Mouse (Mus musculus): ENCODE measurements around the gene Prr22. TPM values are rescaled to one million over a fixed set of nuclear protein-coding genes. Genes with fewer than 3 reads are reported as not detected.

Gene Prr22
- polyA plus RNA-seq (2017; shearing (Covaris generic)), result under 1 TPM; 0.59 to 0.79 (median 0.75) TPM

GRCm38 (mm10) chr17:56769950-56770349, at the start of gene Prr22:
Gene Prr22 (plus strand): TSS chr17:56770250.
- no peak for ATAC-seq

- ATAC-seq, result no peak
Observed at GRCm38 (mm10) chr17:56722441-56722840, 47.6 kb upstream of the Prr22 start.

GRCm38 (mm10) chr17:56723419-56724161, 46.5 kb upstream of the Prr22 start:
- no peak for ATAC-seq

GRCm38 (mm10) chr17:56727029-56727649, 42.9 kb upstream of the Prr22 start:
- ATAC-seq, result no peak

GRCm38 (mm10) chr17:56727659-56728058, 42.4 kb upstream of the Prr22 start:
- no peak for ATAC-seq

- ATAC-seq, result no peak
Observed at GRCm38 (mm10) chr17:56728117-56728516, 41.9 kb upstream of the Prr22 start.

GRCm38 (mm10) chr17:56729151-56729550, 40.9 kb upstream of the Prr22 start:
- no peak for ATAC-seq

- ATAC-seq, result no peak
Observed at GRCm38 (mm10) chr17:56729656-56730055, 40.4 kb upstream of the Prr22 start.

- ATAC-seq, result no peak
Observed at GRCm38 (mm10) chr17:56736534-56736933, 33.5 kb upstream of the Prr22 start.

- no peak for ATAC-seq
Observed at GRCm38 (mm10) chr17:56738221-56738620, 31.8 kb upstream of the Prr22 start.

- no peak for ATAC-seq
Observed at GRCm38 (mm10) chr17:56740118-56740787, 29.8 kb upstream of the Prr22 start.

- ATAC-seq, result no peak
Observed at GRCm38 (mm10) chr17:56740788-56741160, 29.3 kb upstream of the Prr22 start.

- ATAC-seq, result no peak
Observed at GRCm38 (mm10) chr17:56744173-56744572, 25.9 kb upstream of the Prr22 start.

GRCm38 (mm10) chr17:56751404-56752072, 18.5 kb upstream of the Prr22 start:
- no peak for ATAC-seq

- no peak for ATAC-seq
Observed at GRCm38 (mm10) chr17:56753452-56753851, 16.6 kb upstream of the Prr22 start.

GRCm38 (mm10) chr17:56754271-56755185, 15.5 kb upstream of the Prr22 start:
- ATAC-seq, result no peak

- no peak for ATAC-seq
Observed at GRCm38 (mm10) chr17:56756703-56757399, 13.2 kb upstream of the Prr22 start.

- ATAC-seq, result no peak
Observed at GRCm38 (mm10) chr17:56757416-56758123, 12.5 kb upstream of the Prr22 start, which contains the start of gene Nrtn. Gene Nrtn (minus strand): TSS chr17:56757530.

- ATAC-seq, result no peak
Observed at GRCm38 (mm10) chr17:56758132-56758531, 11.9 kb upstream of the Prr22 start.

GRCm38 (mm10) chr17:56759261-56759660, 10.8 kb upstream of the Prr22 start:
- no peak for ATAC-seq

- no peak for ATAC-seq
Observed at GRCm38 (mm10) chr17:56761077-56761476, 9.0 kb upstream of the Prr22 start.
